Mouse (Mus musculus) heart, postnatal 36 days (tissue): Measurements from ENCODE around the gene Nanp. TPM values are rescaled to one million over a fixed set of nuclear protein-coding genes. Genes with fewer than 3 reads are reported as not detected.
A peak's percentile ranks its signal among the peaks of the same experiment; 100 is the strongest.

Source experiments
- DNase-seq, 2 experiments: peaks; one replicate each; pipeline ENCODE4 v3.0.0; 2021 to 2022
- intact Hi-C: fragments of 180-260 bp; cut with DNase I; formaldehyde crosslinking; loops from one replicate; pipeline ENCODE4 v1.15.1; 2025
- total RNA-seq, 2 experiments: library from RNA; stranded (reverse); gene quantifications; 2 replicates each; pipeline ENCODE4 v1.2.3; 2021

Nanp gene
- total RNA-seq = 1 to 10 TPM; 1.6 to 2.3 TPM

- DNase-seq = peak; percentile 91
- intact Hi-C loops = loop anchor here (2.0 to 10.0 kb wide), 2 partner anchors 130 to 904 kb away; partner anchors contain the start of gene Zfp120
These were observed at the start of gene Nanp, which contains the start of gene Ninl for GRCm38 (mm10) chr2:151039232-151039695. Gene Nanp, minus strand, starts transcription at chr2:151039398. Gene Ninl, minus strand, starts transcription at chr2:151039382.

GRCm38 (mm10) chr2:151056637-151057036 lies 17.4 kb upstream of the Nanp start:
- DNase-seq = no peak
- intact Hi-C loops = no loop called here

DNA sequence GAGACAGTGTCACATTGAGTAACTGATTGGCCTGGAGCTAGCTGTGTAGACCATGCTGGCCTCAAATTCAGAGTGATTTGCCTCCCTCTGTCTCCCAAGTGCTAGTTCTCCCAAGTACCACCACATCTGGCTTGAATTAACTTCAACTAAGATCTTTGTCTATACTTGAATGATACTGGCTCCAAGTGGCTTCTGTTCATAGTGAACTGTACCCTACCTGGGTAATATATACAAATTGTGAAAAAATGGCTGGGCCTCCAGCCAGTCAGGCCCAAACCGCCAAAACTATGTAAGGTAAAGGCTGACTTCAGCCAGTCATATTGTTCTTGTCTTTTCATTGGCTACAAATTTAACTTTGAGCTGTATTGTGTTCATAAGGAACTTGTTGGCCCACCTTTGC lies 1.2 kb upstream of the Nanp start:
- intact Hi-C loops = no loop called here
- no peak for DNase-seq

DNA sequence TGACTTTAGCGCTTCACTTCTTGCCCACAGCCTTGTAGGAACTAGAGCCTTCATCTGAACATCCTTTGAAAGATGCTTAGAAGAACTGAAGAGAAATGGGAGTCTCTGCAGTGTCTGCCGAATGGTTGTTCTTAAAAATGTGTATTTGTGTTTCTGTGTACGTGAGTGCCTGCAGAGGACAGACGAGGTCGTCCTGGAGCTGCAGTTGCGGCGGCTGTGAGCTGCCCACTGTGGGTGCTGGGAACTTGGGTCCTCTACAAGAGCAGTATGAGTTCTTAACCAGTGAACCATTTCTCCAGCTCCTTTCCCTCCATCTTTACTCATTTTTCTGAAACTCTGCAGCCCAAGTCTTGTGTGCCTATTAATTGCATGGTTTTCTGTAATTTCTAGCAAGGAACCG lies 528 bp upstream of the Nanp start:
- DNase-seq = no peak
- intact Hi-C loops = loop anchor here (2.0 to 10.0 kb wide), 2 partner anchors 131 to 905 kb away; partner anchors contain the start of gene Zfp120

- intact Hi-C loops = loop anchor here (2.0 to 10.0 kb wide), 2 partner anchors 130 to 904 kb away; partner anchors contain the start of gene Zfp120
These were observed 381 bp downstream of the Nanp start for GRCm38 (mm10) chr2:151038811-151039222.

GRCm38 (mm10) chr2:151037876-151038552 lies 1.2 kb downstream of the Nanp start:
- intact Hi-C loops = loop anchor here (2.0 to 10.0 kb wide), 2 partner anchors 129 to 903 kb away; partner anchors contain the start of gene Zfp120
- no peak for DNase-seq

More at GRCm38 (mm10) chr2:151038811-151039222, 381 bp downstream of the Nanp start:
- DNase-seq = no peak

- DNase-seq = no peak
- intact Hi-C loops = loop anchor here (10.0 kb wide), 1 partner anchor 902 kb away; the partner anchor contains the start of gene Zfp120
These were observed 1.9 kb downstream of the Nanp start for GRCm38 (mm10) chr2:151037292-151037691.

- intact Hi-C loops = loop anchor here (10.0 kb wide), 1 partner anchor 902 kb away; the partner anchor contains the start of gene Zfp120
- DNase-seq = no peak
These were observed 2.5 kb downstream of the Nanp start for GRCm38 (mm10) chr2:151036721-151037120.

GRCm38 (mm10) chr2:151034435-151034834 lies 4.8 kb downstream of the Nanp start:
- intact Hi-C loops = loop anchor here (10.0 kb wide), 1 partner anchor 900 kb away; the partner anchor contains the start of gene Zfp120
- DNase-seq = no peak

- no peak for DNase-seq
- intact Hi-C loops = no loop called here
These were observed 18.0 kb downstream of the Nanp start for GRCm38 (mm10) chr2:151021158-151021557.

DNA sequence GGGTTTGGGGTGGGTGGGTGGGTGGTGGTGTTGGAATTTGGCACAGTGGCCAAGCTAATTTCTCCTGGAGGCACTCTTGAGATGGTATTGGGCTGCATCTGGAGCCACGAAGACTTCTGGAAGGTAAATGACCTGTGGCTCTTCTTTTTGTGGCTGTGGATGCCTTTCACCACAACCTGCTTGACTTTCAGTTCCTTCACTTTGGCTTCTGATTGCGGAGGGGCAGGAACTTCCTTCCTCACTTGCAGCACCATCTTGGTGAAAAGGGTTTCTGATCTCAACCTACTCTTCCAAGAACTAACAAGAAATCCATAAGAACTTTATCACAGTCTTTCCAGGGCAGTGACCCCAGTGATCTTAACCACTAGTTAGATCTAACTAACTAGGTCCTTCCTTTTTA lies 23.9 kb downstream of the Nanp start:
- DNase-seq = no peak
- intact Hi-C loops = no loop called here

- intact Hi-C loops = no loop called here
These were observed 27.9 kb downstream of the Nanp start for GRCm38 (mm10) chr2:151011273-151011672.

DNA sequence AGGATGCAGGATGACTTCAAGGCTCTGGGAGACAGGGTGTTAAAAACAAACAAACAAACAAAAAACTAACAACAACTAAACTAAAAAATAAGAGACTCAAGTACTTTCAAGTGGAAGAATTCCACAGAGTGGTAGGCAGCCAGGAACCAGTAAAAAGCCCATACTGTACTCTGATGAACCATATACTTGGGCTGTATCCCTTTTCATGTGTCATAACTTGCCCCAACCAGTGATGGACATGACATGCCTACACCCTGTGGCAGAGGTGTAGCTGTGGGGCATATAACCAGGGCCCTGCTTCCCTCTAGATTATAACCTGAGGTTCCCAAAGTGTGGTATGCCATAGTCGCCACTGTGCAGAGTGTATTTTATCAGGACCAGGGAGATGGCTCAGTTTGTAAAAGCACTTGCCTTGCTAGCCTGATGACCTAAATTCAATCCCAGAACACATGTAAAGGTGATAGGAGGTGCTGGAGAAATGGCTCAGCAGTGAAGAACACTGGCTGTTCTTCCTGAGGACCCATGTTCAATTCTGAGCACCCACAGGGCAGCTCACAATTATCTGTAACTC lies 29.6 kb downstream of the Nanp start:
- no peak for DNase-seq
- intact Hi-C loops = loop anchor here (10.0 kb wide), 2 partner anchors 205 to 445 kb away; no protein-coding TSS in a partner anchor

More at GRCm38 (mm10) chr2:151011273-151011672, 27.9 kb downstream of the Nanp start:
- DNase-seq = no peak

DNA sequence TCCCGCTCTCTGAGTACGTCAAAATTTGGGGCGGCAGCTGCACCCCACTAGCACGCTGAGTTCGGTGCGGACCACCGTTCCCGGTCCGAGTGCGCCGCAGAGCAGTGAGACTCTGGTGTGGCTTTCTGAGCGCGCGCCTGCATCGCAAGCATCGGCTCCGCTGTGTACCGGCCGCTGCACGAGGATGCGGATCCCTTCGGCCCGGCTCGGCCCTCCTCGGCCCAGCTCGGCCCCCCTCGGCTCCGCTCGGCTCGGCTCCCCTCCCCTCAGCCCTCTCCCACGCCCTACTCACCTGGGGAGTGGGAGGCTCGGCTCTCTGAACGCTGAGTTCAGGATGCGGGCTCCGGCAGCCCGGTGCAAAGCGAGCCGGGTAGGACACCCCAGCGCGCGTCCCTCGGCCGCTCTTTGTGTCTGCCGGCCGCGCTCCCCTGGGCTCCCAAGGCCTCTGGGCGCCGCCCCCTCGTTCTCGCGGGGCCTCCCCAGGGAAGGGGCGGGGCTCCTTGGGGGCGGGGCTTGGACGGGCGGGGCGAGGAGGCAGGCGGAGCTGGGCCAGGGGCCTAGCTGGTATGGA lies 30.2 kb downstream of the Nanp start:
- DNase-seq = peak; percentile 60 to 65
- intact Hi-C loops = loop anchor here (10.0 kb wide), 2 partner anchors 204 to 444 kb away; no protein-coding TSS in a partner anchor

DNA sequence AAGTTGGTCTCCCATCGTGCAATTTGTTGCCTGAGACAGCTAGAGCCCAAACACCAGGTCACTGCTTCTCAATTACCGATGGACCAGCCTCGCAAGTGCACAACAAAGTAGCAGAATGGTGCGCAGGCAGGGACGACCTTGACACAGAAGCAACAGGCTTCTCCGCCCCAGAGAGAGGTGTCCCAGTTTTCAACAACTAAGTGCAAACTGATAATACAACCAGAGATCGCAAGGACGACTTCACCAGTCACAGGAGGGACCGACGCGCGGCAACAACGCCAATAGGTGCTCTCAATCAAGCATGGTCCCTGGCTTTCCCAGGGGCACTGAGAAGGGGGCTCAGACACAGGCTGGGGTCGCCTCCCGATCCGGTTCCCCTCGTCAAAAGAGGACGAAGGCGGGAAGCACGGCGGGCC lies 30.7 kb downstream of the Nanp start:
- intact Hi-C loops = loop anchor here (10.0 kb wide), 2 partner anchors 204 to 444 kb away; no protein-coding TSS in a partner anchor

GRCm38 (mm10) chr2:151008006-151008405 lies 31.2 kb downstream of the Nanp start:
- intact Hi-C loops = loop anchor here (10.0 kb wide), 2 partner anchors 203 to 443 kb away; no protein-coding TSS in a partner anchor
- DNase-seq = no peak

More for the DNA sequence above, 30.7 kb downstream of the Nanp start:
- no peak for DNase-seq

- no peak for DNase-seq
- intact Hi-C loops = loop anchor here (10.0 kb wide), 2 partner anchors 202 to 442 kb away; no protein-coding TSS in a partner anchor
These were observed 32.8 kb downstream of the Nanp start for GRCm38 (mm10) chr2:151006281-151006945.

GRCm38 (mm10) chr2:151004390-151004789 lies 34.8 kb downstream of the Nanp start:
- no peak for DNase-seq
- intact Hi-C loops = loop anchor here (5.0 to 10.0 kb wide), 6 partner anchors 97 to 440 kb away; partner anchors contain the start of genes Apmap, Entpd6 and Gins1

DNA sequence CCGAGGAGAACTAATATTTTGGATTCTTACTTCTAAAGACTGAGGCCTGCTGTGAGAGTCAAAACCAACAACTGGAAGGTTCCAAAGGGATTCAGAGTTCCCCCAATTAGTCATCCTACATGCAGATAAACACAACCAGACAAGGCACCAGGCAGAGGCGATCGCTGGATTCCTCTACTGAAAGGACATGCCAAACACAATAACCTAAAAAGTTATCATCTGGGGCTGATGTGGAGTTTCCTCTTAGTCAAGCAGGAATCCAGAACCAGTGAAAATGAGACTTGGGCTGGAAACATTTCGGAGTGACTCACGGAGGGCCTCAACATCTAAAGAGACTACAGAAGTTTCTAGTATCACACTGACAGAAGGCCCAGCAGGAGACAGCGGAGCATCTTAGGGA lies 35.4 kb downstream of the Nanp start:
- no peak for DNase-seq
- intact Hi-C loops = loop anchor here (5.0 to 10.0 kb wide), 6 partner anchors 96 to 439 kb away; partner anchors contain the start of genes Apmap, Entpd6 and Gins1
